ENCODE assay signal across 8 mouse cellular contexts in the genomic region with DNA sequence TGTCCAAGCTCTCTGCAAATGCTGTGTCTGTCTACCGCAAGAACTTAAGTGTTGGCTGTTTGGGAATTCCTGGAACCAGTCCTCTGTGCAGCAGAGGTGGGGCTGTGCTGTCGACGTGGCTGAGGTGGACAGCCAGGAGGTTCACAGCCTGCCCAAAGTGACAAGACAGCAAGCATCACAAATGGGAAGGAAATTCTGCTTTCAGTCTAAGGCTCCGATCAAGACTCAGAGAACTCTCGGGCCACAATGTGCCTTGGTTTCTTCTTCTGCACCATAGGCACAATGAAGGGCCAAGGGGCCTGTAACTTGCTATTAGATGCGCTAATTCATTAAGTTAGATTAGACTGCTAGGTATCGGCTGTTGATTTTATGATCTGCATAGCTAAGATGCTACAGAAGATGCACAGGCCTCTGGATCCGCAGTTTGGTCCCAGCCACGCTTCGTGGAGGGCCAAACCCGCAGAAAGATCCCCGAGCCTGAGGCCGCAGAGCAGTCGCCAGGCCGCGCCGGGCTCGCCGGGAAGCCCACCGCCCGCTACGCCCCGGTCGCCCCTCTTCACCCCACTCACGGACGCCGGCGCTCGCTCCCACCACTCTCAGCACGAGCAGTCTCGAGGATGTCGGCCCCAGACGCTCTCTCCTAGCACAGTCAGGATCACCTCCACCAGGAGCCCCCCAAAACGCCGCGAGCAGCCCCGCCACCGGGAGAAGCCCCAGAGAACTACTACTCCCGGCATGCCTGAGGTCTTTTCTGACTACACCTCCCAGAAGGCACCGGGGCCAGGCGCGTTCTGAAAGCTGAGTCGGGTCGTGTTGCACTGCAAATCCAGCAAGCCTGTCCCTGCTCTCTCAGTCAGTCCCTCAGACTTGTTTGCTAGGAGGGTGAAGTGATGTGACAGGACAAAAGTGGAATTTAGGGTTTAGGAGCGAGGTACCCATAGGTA. TPM values are rescaled to one million over a fixed set of nuclear protein-coding genes. Genes with fewer than 3 reads are reported as not detected.
DNase-seq lines count a peak whose midpoint lies in the region; ATAC-seq and TF ChIP-seq lines count a peak whose summit lies in the region.

A gene (minus strand): TSS at position 715 of the 944 bp plus-strand sequence.

- no peaks in the 10 kb centered on the region for H3K27me3 ChIP-seq in Patski
- H3K27me3 ChIP-seq in hindbrain, embryonic 13.5 days, result no peaks in the 10 kb centered on the region

- CTCF ChIA-PET in Patski (lab: Charles Lee), result no interaction called here

- peak; percentile 30 for DNase-seq in Patski (ENCODE audit: low read depth, low spot score)
- peak; percentile 88 for DNase-seq in cerebellum, adult 9-11 months
- DNase-seq in frontal cortex, postnatal 14 days (ENCODE audit: low spot score in 2 of 2), result peak; percentile 81 to 84
- DNase-seq in layer of hippocampus, postnatal 25 days (ENCODE audit: extremely low spot score in 1 of 2, low spot score in 1 of 2), result peak; percentile 85 to 86
- peak; percentile 84 for DNase-seq in lung, postnatal 14 days
- DNase-seq in retina, adult 2 months (ENCODE audit: low read depth, low spot score), result peak; percentile 77
- peak; percentile 86 for DNase-seq in thymus, postnatal 25 days

- H3K4me1 ChIP-seq in hindbrain, embryonic 13.5 days (replicated peaks), result peaks cover 19% of the 10 kb centered on the region

- TF ChIP-seq CTCF in Patski (IDR thresholded peaks at IDR 0.05), result no peak

- peak; percentile 89 for ATAC-seq in Patski
- ATAC-seq in hindbrain, embryonic 13.5 days (ENCODE audit: low FRiP score), result peak; percentile 97

- H3K9ac ChIP-seq in hindbrain, embryonic 13.5 days, result peak within 1 kb of the TSS; percentile 90

- H3K4me2 ChIP-seq in hindbrain, embryonic 13.5 days, result peak within 1 kb of the TSS; percentile 86

- in situ Hi-C loops in Patski (cut with MboI; ENCODE audit: low pct_unique_long_range_greater_than_20kb), result no loop called here

- POLR2A ChIA-PET in Patski (lab: Charles Lee), result no interaction called here

- peak within 1 kb of the TSS; percentile 78 for H3K4me3 ChIP-seq in hindbrain, embryonic 13.5 days

- under 1% methylated on average over 45 of the region's 45 CpGs for WGBS in hindbrain, embryonic 13.5 days

- peak within 1 kb of the TSS; percentile 81 for H3K27ac ChIP-seq in hindbrain, embryonic 13.5 days

- peaks cover 40% of the 10 kb centered on the region for H3K36me3 ChIP-seq in hindbrain, embryonic 13.5 days

- H3K9me3 ChIP-seq in hindbrain, embryonic 13.5 days, result 0 out of 2 replicates have a peak, but pooled peaks cover 3% of the 10 kb centered on the region

RNA-seq across cellular contexts. Expression of the gene that starts here (rescaled TPM):
- polyA plus RNA-seq in Patski (2021), result 21.1 TPM
- 53.1 and 55.6 TPM in 2 replicates for polyA plus RNA-seq in hindbrain, embryonic 13.5 days (2015; fragmentation: Nextera tagmentation; extraction: Ambion mirVana)
- 10 to 100 TPM; 48.0 to 48.2 TPM for total RNA-seq in layer of hippocampus, postnatal 25 days (2021)

Comparison
In these comparisons a context has a peak if more than half of its experiments do, and no peak if none do; other contexts are left out.
1. Peak in every context shown above with its lines: DNase-seq, ATAC-seq, H3K4me3 ChIP-seq and H3K27ac ChIP-seq.
2. DNase-seq: peak in every context shown above with its lines; median percentile 88 in cerebellum, adult 9-11 months; 86 in thymus, postnatal 25 days; 86 in layer of hippocampus, postnatal 25 days; 84 in lung, postnatal 14 days; 82 in frontal cortex, postnatal 14 days; 77 in retina, adult 2 months; 30 in Patski.